Mouse (Mus musculus): Measurements from ENCODE around the gene Upp2.

Upp2 gene

DNA sequence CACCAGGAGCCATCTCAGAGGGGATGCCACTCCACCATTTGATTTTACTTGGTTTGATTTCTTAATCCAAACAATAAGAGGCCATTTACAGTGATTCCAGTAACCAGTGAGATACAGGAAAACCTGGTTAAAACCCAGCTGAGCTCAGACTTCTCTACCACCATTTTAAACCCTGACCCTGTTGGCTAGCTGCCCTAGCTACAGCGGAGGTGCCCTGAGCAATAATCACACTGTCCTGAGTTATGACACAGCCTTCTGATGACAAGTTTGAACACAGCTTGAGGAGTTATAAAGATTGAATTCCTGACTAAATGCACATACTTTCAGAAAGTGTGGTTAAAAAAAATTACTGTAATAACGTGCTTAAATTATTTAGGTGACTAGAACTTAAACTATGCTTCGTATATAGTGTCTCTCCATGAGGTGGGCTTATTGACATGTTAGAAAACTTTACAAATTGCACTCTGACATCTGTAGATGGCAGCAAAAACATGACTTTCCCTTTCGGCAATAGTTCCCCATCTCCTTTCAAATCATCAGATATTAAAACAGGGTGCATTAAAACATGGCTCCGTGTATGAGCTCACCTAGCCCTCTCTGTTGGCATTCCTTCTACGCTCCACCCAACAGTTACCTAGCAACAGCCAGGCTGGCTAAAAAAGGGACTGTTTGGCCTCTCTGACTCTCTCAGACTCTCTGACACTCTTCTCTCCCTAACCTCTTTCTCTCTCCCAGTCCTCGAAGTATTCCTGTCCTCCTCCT lies 263.1 kb downstream of the Upp2 start:
- in situ Hi-C loops (cut with MboI; ENCODE audit: low sequenced_read_pairs), result no loop called here

DNA sequence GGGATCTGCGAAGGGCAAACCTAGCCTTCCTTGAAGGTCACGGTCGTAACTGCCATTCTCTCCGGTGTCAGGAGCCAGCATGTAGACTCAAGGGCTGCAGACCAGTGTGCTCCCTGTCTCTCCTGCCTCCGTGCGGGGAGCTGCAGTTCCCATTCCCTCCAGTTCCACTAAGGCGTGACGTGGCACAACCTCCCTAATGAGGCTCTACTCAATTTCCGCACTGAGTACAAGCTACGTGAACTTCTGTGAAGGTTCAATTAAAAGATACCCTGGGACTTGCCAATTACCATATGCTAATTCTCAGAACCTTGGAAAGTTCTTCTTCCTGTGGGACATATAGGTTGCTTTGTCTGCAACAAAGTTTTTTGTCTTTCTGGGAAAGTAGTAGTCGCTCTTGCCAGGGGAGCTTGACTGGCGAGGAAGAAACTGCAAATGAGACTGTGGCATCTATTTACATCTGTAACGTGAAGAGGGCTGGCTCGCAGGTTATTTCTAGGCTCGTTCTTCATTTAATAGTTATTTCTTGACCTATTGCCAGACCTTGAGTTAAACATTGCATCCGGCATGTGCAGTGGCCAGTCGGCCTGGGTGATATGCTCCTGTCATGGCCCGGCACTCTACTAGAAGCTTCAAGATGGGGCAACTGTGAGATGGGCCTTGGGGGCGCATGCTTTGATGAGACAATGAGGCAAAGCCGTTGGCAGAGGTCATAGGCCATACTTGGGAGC lies 265.3 kb downstream of the Upp2 start:
- in situ Hi-C loops (cut with MboI; ENCODE audit: low sequenced_read_pairs), result no loop called here

DNA sequence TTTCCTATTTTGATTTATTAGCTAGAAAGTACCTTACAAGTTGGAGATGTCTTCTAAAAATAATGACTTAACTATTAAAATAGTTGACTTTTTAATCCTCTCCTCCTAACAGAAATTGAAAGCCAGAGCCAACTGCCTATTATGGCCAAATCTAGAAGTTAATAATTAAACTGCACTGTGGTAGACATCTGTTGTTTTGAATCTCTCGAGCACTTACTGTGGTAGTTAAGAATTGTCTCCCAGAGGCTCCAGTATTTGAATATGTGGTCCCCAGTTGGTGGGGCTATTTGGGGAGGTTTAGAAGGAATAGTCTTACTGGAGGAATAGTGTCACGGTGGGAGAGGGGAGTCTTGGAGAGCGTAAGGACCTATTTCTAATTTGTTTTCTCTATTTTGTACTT lies 273.9 kb downstream of the Upp2 start:
- in situ Hi-C loops (cut with MboI; ENCODE audit: low sequenced_read_pairs), result no loop called here

DNA sequence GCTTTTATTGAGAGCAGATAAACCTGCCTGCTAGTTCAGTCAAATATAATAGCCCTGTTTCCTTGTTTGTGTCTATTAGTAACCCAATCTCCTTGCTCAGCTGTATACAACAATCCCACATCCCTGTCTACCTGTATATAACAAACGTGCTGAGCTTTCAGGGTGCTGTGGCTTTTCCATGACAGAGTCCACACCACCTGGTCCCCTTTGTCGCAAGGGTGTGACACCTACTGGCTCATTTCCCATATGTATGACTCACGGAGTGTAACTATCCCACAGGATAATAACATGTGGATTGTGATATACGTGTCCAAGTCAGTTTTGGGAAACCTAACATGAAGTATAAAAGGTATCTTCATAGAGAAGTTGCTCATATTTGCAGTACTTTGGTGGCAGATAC lies 275.3 kb downstream of the Upp2 start:
- in situ Hi-C loops (cut with MboI; ENCODE audit: low sequenced_read_pairs), result no loop called here

All from CH12F3 (cell line).